Mouse (Mus musculus): ENCODE results near the gene Hbb-bs. TPM values are rescaled to one million over a fixed set of nuclear protein-coding genes. Genes with fewer than 3 reads are reported as not detected.
"Not testable (repeated sequence)": the region's sequence is repeated elsewhere in the genome, so short reads cannot be mapped to it uniquely, and the experiment has no call there.

Gene Hbb-bs
- polyA plus RNA-seq, 1 experiment from 2014 or later = 24,611 TPM

- H3K9ac ChIP-seq (ENCODE audit: low read length) = no peak within 1 kb of the TSS
- no peak within 1 kb of the TSS for H3K27ac ChIP-seq (ENCODE audit: low read length)
- 54% methylated on average over 2 of the region's 2 CpGs for WGBS
- no peaks in the 10 kb centered on the region for H3K27me3 ChIP-seq (ENCODE audit: control insufficient read depth, insufficient read depth, low read length)
- H3K4me2 ChIP-seq (ENCODE audit: low read depth, low read length) = no peak within 1 kb of the TSS
- no peaks in the 10 kb centered on the region for H3K4me1 ChIP-seq (ENCODE audit: control insufficient read depth, insufficient read depth, low read length)
- no peaks in the 10 kb centered on the region for H3K9me3 ChIP-seq (replicated peaks; ENCODE audit: control insufficient read depth, low read length)
- no peak within 1 kb of the TSS for H3K4me3 ChIP-seq (ENCODE audit: low read length)
- ATAC-seq (replicated peaks; ENCODE audit: extremely low read depth, insufficient read depth, low FRiP score) = no peak
- no peaks in the 10 kb centered on the region for H3K36me3 ChIP-seq (ENCODE audit: control insufficient read depth, insufficient read depth)
These were observed 25.2 kb upstream of the Hbb-bs start, which contains the start of gene Hbb-y for GRCm38 (mm10) chr7:103853090-103853489. TSS of gene Hbb-y (minus strand) at chr7:103853216.

GRCm38 (mm10) chr7:103844525-103845325 is 16.8 kb upstream of the Hbb-bs start:
- no peaks in the 10 kb centered on the region for H3K4me1 ChIP-seq (ENCODE audit: control insufficient read depth, insufficient read depth, low read length)
- WGBS = 29% methylated on average over 1 of the region's 2 CpGs
- no peaks in the 10 kb centered on the region for H3K36me3 ChIP-seq (ENCODE audit: control insufficient read depth, insufficient read depth)
- ATAC-seq (replicated peaks; ENCODE audit: extremely low read depth, insufficient read depth, low FRiP score) = no peak
- H3K9ac ChIP-seq (ENCODE audit: low read length) = no peak overlapping the region
- no peak overlapping the region for H3K4me3 ChIP-seq (ENCODE audit: low read length)
- no peaks in the 10 kb centered on the region for H3K27me3 ChIP-seq (ENCODE audit: control insufficient read depth, insufficient read depth, low read length)
- no peak overlapping the region for H3K4me2 ChIP-seq (ENCODE audit: low read depth, low read length)
- no peak overlapping the region for H3K27ac ChIP-seq (ENCODE audit: low read length)
- H3K9me3 ChIP-seq (replicated peaks; ENCODE audit: control insufficient read depth, low read length) = no peaks in the 10 kb centered on the region

- Histone ChIP-seq H3K27me3 (ENCODE audit: control insufficient read depth, insufficient read depth, low read length) (no peaks in the 10 kb centered on the region), H3K4me2 (ENCODE audit: low read depth, low read length) (no peak within 1 kb of the TSS), H3K27ac (ENCODE audit: low read length) (no peak within 1 kb of the TSS), H3K4me1 (ENCODE audit: control insufficient read depth, insufficient read depth, low read length) (no peaks in the 10 kb centered on the region), H3K9ac (ENCODE audit: low read length) (no peak within 1 kb of the TSS), H3K4me3 (ENCODE audit: low read length) (no peak within 1 kb of the TSS), H3K36me3 (ENCODE audit: control insufficient read depth, insufficient read depth) (no peaks in the 10 kb centered on the region), H3K9me3 (replicated peaks; ENCODE audit: control insufficient read depth, low read length) (no peaks in the 10 kb centered on the region)
- WGBS = 58% methylated on average over 2 of the region's 2 CpGs
- ATAC-seq (replicated peaks; ENCODE audit: extremely low read depth, insufficient read depth, low FRiP score) = no peak
These were observed 15.1 kb upstream of the Hbb-bs start, which contains the start of gene Hbb-bh1 for GRCm38 (mm10) chr7:103843034-103843433. TSS of gene Hbb-bh1 (minus strand) at chr7:103843164.

- H3K36me3 ChIP-seq (ENCODE audit: control insufficient read depth, insufficient read depth) = no peaks in the 10 kb centered on the region
- H3K4me3 ChIP-seq (ENCODE audit: low read length) = no peak within 1 kb of the TSS
- no peak for ATAC-seq (replicated peaks; ENCODE audit: extremely low read depth, insufficient read depth, low FRiP score)
- no peak within 1 kb of the TSS for H3K9ac ChIP-seq (ENCODE audit: low read length)
- H3K9me3 ChIP-seq (replicated peaks; ENCODE audit: control insufficient read depth, low read length) = no peaks in the 10 kb centered on the region
- 73% methylated on average over 3 of the region's 3 CpGs for WGBS
- no peak within 1 kb of the TSS for H3K4me2 ChIP-seq (ENCODE audit: low read depth, low read length)
- H3K27ac ChIP-seq (ENCODE audit: low read length) = no peak within 1 kb of the TSS
- no peaks in the 10 kb centered on the region for H3K4me1 ChIP-seq (ENCODE audit: control insufficient read depth, insufficient read depth, low read length)
- no peaks in the 10 kb centered on the region for H3K27me3 ChIP-seq (ENCODE audit: control insufficient read depth, insufficient read depth, low read length)
These were observed 12.4 kb upstream of the Hbb-bs start, which contains the start of gene Hbb-bh2 for GRCm38 (mm10) chr7:103840268-103840667. TSS of gene Hbb-bh2 (minus strand) at chr7:103840520.

GRCm38 (mm10) chr7:103827139-103827538 is 757 bp downstream of the Hbb-bs start:
- no CpG with 5 or more reads among the region's 2 CpGs for WGBS
- ATAC-seq (replicated peaks; ENCODE audit: extremely low read depth, insufficient read depth, low FRiP score); H3K9ac ChIP-seq (ENCODE audit: low read length): not testable (repeated sequence)

GRCm38 (mm10) chr7:103826255-103826887 is 1.5 kb downstream of the Hbb-bs start:
- H3K4me3 ChIP-seq (ENCODE audit: low read length) = no peak overlapping the region

More at GRCm38 (mm10) chr7:103827139-103827538, 757 bp downstream of the Hbb-bs start:
- not testable (repeated sequence) for H3K9me3 ChIP-seq (replicated peaks; ENCODE audit: control insufficient read depth, low read length); H3K36me3 ChIP-seq (ENCODE audit: control insufficient read depth, insufficient read depth); H3K27me3 ChIP-seq (ENCODE audit: control insufficient read depth, insufficient read depth, low read length); H3K4me2 ChIP-seq (ENCODE audit: low read depth, low read length); H3K4me1 ChIP-seq (ENCODE audit: control insufficient read depth, insufficient read depth, low read length); H3K27ac ChIP-seq (ENCODE audit: low read length); H3K4me3 ChIP-seq (ENCODE audit: low read length)

GRCm38 (mm10) chr7:103825536-103826254 is 2.2 kb downstream of the Hbb-bs start:
- no peaks in the 10 kb centered on the region for H3K4me1 ChIP-seq (ENCODE audit: control insufficient read depth, insufficient read depth, low read length)
- no peak overlapping the region for H3K4me2 ChIP-seq (ENCODE audit: low read depth, low read length)
- H3K27ac ChIP-seq (ENCODE audit: low read length) = no peak overlapping the region
- no peaks in the 10 kb centered on the region for H3K9me3 ChIP-seq (replicated peaks; ENCODE audit: control insufficient read depth, low read length)
- WGBS = 85% methylated on average over 3 of the region's 3 CpGs
- ATAC-seq (replicated peaks; ENCODE audit: extremely low read depth, insufficient read depth, low FRiP score) = no peak
- H3K36me3 ChIP-seq (ENCODE audit: control insufficient read depth, insufficient read depth) = no peaks in the 10 kb centered on the region
- no peaks in the 10 kb centered on the region for H3K27me3 ChIP-seq (ENCODE audit: control insufficient read depth, insufficient read depth, low read length)
- no peak overlapping the region for H3K9ac ChIP-seq (ENCODE audit: low read length)
- no peak overlapping the region for H3K4me3 ChIP-seq (ENCODE audit: low read length)

More at GRCm38 (mm10) chr7:103826255-103826887, 1.5 kb downstream of the Hbb-bs start:
- no peaks in the 10 kb centered on the region for H3K27me3 ChIP-seq (ENCODE audit: control insufficient read depth, insufficient read depth, low read length)
- H3K27ac ChIP-seq (ENCODE audit: low read length) = no peak overlapping the region
- no peak overlapping the region for H3K4me2 ChIP-seq (ENCODE audit: low read depth, low read length)
- no peak overlapping the region for H3K9ac ChIP-seq (ENCODE audit: low read length)
- 47% methylated on average over 3 of the region's 3 CpGs for WGBS
- H3K9me3 ChIP-seq (replicated peaks; ENCODE audit: control insufficient read depth, low read length) = no peaks in the 10 kb centered on the region
- no peaks in the 10 kb centered on the region for H3K4me1 ChIP-seq (ENCODE audit: control insufficient read depth, insufficient read depth, low read length)
- no peak for ATAC-seq (replicated peaks; ENCODE audit: extremely low read depth, insufficient read depth, low FRiP score)
- no peaks in the 10 kb centered on the region for H3K36me3 ChIP-seq (ENCODE audit: control insufficient read depth, insufficient read depth)

GRCm38 (mm10) chr7:103824597-103824996 is 3.3 kb downstream of the Hbb-bs start:
- Histone ChIP-seq H3K36me3 (ENCODE audit: control insufficient read depth, insufficient read depth) (no peaks in the 10 kb centered on the region), H3K27ac (ENCODE audit: low read length) (no peak overlapping the region), H3K4me1 (ENCODE audit: control insufficient read depth, insufficient read depth, low read length) (no peaks in the 10 kb centered on the region), H3K9me3 (replicated peaks; ENCODE audit: control insufficient read depth, low read length) (no peaks in the 10 kb centered on the region), H3K9ac (ENCODE audit: low read length) (no peak overlapping the region), H3K27me3 (ENCODE audit: control insufficient read depth, insufficient read depth, low read length) (no peaks in the 10 kb centered on the region), H3K4me3 (ENCODE audit: low read length) (no peak overlapping the region), H3K4me2 (ENCODE audit: low read depth, low read length) (no peak overlapping the region)
- WGBS = 79% methylated on average over 2 of the region's 2 CpGs
- no peak for ATAC-seq (replicated peaks; ENCODE audit: extremely low read depth, insufficient read depth, low FRiP score)

Measured in heart, embryonic 16.5 days (tissue).